Mouse (Mus musculus) heart, embryonic 11.5 days (tissue): ENCODE measurements at regions not wholly inside any gene's neighbourhood (a gene's known extent, or its start where the extent isn't known, plus 50 kb on each side); places are given as distances from the start of the nearest gene placed in this dataset.
"Not testable (repeated sequence)": the region's sequence is repeated elsewhere in the genome, so short reads cannot be mapped to it uniquely, and the experiment has no call there.

Experiments used
- ATAC-seq: fragments of 200-750 bp; cut with Nextera tagmentation; replicated peaks from 2 replicates; pipeline ENCODE4 v1.8.0; 2017; ENCODE audit warnings: moderate library complexity; ENCODE audit not compliant: insufficient number of reproducible peaks, low FRiP score, low TSS enrichment
- H3K27ac ChIP-seq: fragments of 300-500 bp; sonication (generic); 2 replicates; pipeline ENCODE4 v1.5.1; 2014; ENCODE audit warnings: mild to moderate bottlenecking, low read depth, low read length
- H3K27me3 ChIP-seq: fragments of 300-500 bp; sonication (generic); 2 replicates; pipeline ENCODE4 v1.6.1; 2014; ENCODE audit warnings: mild to moderate bottlenecking, low read length, mixed read lengths; ENCODE audit not compliant: control insufficient read depth, insufficient read depth
- H3K36me3 ChIP-seq: fragments of 300-500 bp; sonication (generic); 2 replicates; pipeline ENCODE4 v1.6.1; 2014; ENCODE audit warnings: mild to moderate bottlenecking, low read length, moderate library complexity, mixed read lengths; ENCODE audit not compliant: control insufficient read depth, insufficient read depth
- H3K4me1 ChIP-seq: fragments of 300-500 bp; sonication (generic); 2 replicates; pipeline ENCODE4 v1.6.1; 2014; ENCODE audit warnings: low read length; ENCODE audit not compliant: control insufficient read depth, insufficient read depth
- H3K4me2 ChIP-seq: fragments of 300-500 bp; sonication (generic); 2 replicates; pipeline ENCODE4 v1.6.1; 2014; ENCODE audit warnings: mild to moderate bottlenecking, moderate library complexity
- H3K4me3 ChIP-seq: fragments of 300-500 bp; sonication (generic); 2 replicates; pipeline ENCODE4 v1.5.1; 2014; ENCODE audit warnings: low read depth, low read length
- H3K9ac ChIP-seq: fragments of 300-500 bp; sonication (generic); 2 replicates; pipeline ENCODE4 v1.6.1; 2014; ENCODE audit warnings: mild to moderate bottlenecking, low read depth, low read length, moderate library complexity
- H3K9me3 ChIP-seq: fragments of 300-500 bp; sonication (generic); replicated peaks from 2 replicates; pipeline ENCODE4 v1.6.1; 2016; ENCODE audit warnings: low read length; ENCODE audit not compliant: control insufficient read depth
- WGBS: fragments of 180-500 bp; shearing (Covaris S2); extraction: QIAGEN DNeasy Blood & Tissue Kit; methylation state at CpG from one replicate; pipeline ENCODE4 v1.1.7; 2014; ENCODE audit not compliant: insufficient replicate concordance; 5-methylcytosine and 5-hydroxymethylcytosine counted together

DNA sequence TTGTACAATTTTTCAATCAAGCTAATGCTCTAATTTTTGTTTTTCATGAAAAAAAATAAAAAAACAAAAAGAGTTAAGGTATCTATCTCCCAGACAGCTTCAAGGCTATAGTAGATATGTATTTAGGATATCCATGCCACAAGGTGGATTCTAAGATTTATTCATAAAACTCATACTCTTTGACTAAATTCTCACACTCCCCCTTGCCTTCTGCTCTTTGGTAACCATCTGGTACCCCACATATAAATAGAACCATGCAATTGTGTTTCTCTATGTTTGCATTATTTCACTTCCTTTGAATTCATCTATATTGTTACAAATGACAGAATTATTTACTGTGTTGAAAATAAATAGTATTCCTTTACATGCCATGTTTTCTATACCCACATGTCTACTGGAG is 287.2 kb downstream of the Gm11232 start:
- no peak overlapping the region for H3K27ac ChIP-seq
- ATAC-seq, result no peak
- H3K9me3 ChIP-seq, result no peaks in the 10 kb centered on the region
- no peaks in the 10 kb centered on the region for H3K36me3 ChIP-seq
- H3K4me1 ChIP-seq, result no peaks in the 10 kb centered on the region
- H3K9ac ChIP-seq, result no peak overlapping the region
- H3K4me3 ChIP-seq, result no peak overlapping the region
- no peak overlapping the region for H3K4me2 ChIP-seq
- no peaks in the 10 kb centered on the region for H3K27me3 ChIP-seq

DNA sequence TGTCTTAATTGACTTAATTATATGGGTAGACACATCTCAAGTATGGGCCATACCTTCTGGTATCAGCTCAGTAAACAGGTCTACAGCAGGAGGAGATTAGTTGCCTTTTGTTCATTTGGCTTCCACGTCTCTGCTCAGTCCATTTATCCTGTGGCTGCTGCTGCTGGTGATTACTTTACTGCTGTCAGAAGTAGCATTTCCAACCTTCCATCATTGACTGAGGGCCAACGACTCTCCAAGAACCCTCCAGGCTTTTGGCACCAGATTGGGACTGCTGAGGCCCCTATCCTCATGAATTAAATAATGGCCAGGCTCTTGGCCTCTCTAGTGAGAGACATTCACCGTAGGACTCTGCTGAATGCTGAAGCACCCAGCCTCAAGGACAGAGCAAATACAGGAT is 303.0 kb downstream of the Gm11232 start:
- no peaks in the 10 kb centered on the region for H3K27me3 ChIP-seq
- no peaks in the 10 kb centered on the region for H3K4me1 ChIP-seq
- no peaks in the 10 kb centered on the region for H3K9me3 ChIP-seq
- no peak overlapping the region for H3K27ac ChIP-seq
- no peak for ATAC-seq
- no peak overlapping the region for H3K4me3 ChIP-seq
- H3K36me3 ChIP-seq, result no peaks in the 10 kb centered on the region
- 58% methylated on average over 3 of the region's 3 CpGs for WGBS
- H3K4me2 ChIP-seq, result no peak overlapping the region
- no peak overlapping the region for H3K9ac ChIP-seq

DNA sequence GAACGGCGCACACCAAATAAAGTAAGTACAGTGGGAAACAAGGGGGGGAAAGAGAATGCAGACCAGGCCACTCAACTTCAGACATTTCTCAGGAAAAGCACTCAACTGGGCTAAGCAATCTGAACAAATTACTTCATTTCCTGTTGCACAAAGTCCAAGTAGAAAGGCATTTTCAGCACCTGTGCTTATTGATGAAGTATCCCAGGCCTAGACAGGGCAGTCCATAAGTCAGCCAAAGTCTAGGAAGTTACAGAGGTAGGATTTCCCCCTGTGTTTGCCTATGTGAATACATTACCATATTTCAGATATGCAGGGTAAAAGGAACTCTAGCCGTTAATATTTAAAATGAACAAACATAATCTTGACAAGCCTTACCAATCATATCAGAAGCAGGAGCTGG is 304.3 kb downstream of the Gm11232 start:
- H3K9ac ChIP-seq, result no peak overlapping the region
- H3K36me3 ChIP-seq, result no peaks in the 10 kb centered on the region
- ATAC-seq, result no peak
- no peaks in the 10 kb centered on the region for H3K27me3 ChIP-seq
- H3K4me1 ChIP-seq, result no peaks in the 10 kb centered on the region
- H3K27ac ChIP-seq, result no peak overlapping the region
- no peak overlapping the region for H3K4me2 ChIP-seq
- H3K9me3 ChIP-seq, result no peaks in the 10 kb centered on the region
- H3K4me3 ChIP-seq, result no peak overlapping the region
- 66% methylated on average over 3 of the region's 3 CpGs for WGBS

DNA sequence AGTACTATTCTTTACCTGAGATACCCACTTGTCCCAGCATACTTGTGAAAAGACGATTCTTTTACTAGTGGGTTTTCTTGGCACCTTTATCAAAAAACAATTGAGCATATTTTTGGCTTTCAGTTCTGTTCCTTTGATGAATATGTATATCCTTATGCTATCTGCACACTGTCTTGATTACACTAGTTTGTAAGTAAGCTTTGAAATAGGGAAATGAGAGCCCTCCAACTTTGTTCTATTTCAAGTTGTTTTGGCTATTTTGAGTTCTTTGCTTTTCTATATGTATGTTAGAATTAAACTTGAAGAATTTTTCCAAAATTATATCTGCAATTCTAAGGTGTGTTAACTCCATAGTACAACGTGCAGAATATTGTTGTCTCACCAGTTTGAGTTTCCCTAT is 311.3 kb downstream of the Gm11232 start:
- Histone ChIP-seq H3K27me3 (no peaks in the 10 kb centered on the region), H3K4me2 (no peak overlapping the region), H3K36me3 (no peaks in the 10 kb centered on the region), H3K4me3 (no peak overlapping the region), H3K27ac (no peak overlapping the region), H3K9me3 (no peaks in the 10 kb centered on the region), H3K9ac (no peak overlapping the region), H3K4me1 (no peaks in the 10 kb centered on the region)
- WGBS, result 83% methylated on average over 2 of the region's 2 CpGs
- no peak for ATAC-seq

DNA sequence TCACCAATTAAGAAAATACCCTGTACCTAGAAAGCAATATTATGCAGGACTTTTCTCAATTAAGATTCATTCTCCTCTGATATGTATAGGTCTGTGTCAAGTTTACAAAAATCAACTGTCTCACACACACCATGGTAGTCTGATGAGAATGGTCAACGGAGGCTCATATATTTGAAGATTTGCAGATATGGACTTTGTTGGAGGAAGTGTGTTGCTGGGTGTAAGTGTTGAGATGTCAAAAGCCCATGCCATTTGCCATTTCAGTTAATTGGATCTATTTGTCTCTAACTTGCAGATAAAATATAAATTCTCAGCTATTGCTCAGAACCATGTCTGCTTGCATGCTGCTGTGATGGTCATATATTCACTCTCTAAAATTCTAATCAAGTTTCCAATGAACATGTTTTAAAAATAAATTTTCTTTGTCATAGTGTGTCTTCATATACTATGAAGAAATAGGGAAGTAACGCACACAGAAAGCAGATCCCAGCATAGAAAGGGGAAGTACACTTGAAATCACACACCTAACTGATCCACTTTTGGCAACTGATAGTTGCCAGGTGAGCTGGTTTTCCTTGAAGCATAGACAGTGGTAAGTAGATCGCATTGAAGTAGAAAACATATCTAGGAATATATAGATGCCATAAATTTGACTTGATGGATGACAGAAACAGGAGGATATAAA is 326.4 kb downstream of the Gm11232 start:
- Histone ChIP-seq H3K4me1 (no peaks in the 10 kb centered on the region), H3K27me3 (no peaks in the 10 kb centered on the region), H3K4me2 (no peak overlapping the region), H3K9me3 (no peaks in the 10 kb centered on the region), H3K36me3 (no peaks in the 10 kb centered on the region), H3K4me3 (no peak overlapping the region), H3K9ac (no peak overlapping the region), H3K27ac (no peak overlapping the region)
- WGBS, result 87% methylated on average over 3 of the region's 3 CpGs
- no peak for ATAC-seq

DNA sequence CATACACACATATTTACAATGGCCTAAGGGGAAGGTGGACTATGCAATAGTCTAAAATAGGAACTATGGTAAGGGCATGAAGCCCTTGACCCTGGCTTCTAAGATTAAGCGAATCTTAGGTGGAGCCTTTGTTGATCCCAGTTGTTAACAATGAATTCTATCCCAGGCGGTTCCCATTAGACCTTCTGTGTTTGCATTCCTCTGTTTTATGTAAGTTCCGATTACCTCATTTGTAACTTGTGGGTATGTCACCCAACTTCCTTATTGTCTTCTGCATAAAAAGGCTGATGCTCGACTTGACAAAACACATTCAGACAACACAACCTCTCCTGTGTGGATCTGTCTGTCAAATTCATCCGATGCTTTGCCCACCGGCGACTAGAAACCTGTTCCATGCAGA is 335.6 kb downstream of the Gm11232 start:
- WGBS, result 81% methylated on average over 7 of the region's 7 CpGs
- not testable (repeated sequence) for H3K9me3 ChIP-seq, H3K36me3 ChIP-seq, ATAC-seq, H3K4me2 ChIP-seq, H3K4me3 ChIP-seq, H3K9ac ChIP-seq, H3K27ac ChIP-seq, H3K4me1 ChIP-seq, H3K27me3 ChIP-seq

DNA sequence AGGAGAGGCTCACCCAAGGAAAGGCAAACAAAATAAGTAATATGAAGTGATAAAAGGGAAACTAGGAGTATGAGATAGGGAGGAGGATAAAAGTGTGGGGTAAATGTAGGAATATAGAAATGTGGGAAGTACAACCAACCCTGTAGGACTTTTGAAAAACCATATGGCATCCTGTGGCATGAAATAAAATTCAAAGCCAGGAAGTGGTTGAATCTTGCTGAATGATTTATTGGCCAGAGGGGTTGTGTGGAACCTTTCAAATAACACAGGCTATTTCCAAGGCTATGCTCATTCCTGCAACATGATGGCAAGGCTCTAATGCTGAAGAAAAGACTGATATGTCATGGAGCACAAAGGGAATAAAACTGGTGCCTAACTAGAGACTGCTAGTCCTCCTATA is 347.9 kb downstream of the Gm11232 start:
- no peaks in the 10 kb centered on the region for H3K36me3 ChIP-seq
- no peak for ATAC-seq
- no peaks in the 10 kb centered on the region for H3K9me3 ChIP-seq
- no peaks in the 10 kb centered on the region for H3K27me3 ChIP-seq
- H3K4me3 ChIP-seq, result no peak overlapping the region
- no peak overlapping the region for H3K9ac ChIP-seq
- no peak overlapping the region for H3K27ac ChIP-seq
- no peak overlapping the region for H3K4me2 ChIP-seq
- H3K4me1 ChIP-seq, result no peaks in the 10 kb centered on the region

DNA sequence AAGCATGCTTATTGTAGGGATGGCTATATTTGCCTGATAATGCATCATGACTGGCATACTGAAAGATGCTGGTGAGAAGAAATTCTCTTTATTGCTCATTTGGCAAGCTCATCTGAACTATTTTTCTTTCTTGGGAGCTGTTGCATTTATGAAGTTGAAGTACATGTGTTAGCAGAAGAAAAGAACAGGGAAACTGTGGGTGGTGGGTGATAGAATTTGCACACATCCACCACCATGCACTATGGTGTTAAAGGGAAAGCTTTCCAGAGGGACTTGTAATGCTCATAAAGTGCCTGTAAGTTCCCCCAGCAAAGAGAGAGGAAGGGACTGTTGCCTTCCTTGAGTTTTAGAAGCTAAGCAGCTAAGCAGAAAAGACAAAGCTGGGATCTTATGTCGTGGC is 367.3 kb downstream of the Gm11232 start:
- no peak overlapping the region for H3K4me3 ChIP-seq
- no peak overlapping the region for H3K4me2 ChIP-seq
- no peaks in the 10 kb centered on the region for H3K36me3 ChIP-seq
- H3K9me3 ChIP-seq, result no peaks in the 10 kb centered on the region
- no peak overlapping the region for H3K9ac ChIP-seq
- H3K27me3 ChIP-seq, result no peaks in the 10 kb centered on the region
- no peaks in the 10 kb centered on the region for H3K4me1 ChIP-seq
- WGBS, result 71% methylated on average over 1 of the region's 1 CpGs
- H3K27ac ChIP-seq, result no peak overlapping the region
- no peak for ATAC-seq

DNA sequence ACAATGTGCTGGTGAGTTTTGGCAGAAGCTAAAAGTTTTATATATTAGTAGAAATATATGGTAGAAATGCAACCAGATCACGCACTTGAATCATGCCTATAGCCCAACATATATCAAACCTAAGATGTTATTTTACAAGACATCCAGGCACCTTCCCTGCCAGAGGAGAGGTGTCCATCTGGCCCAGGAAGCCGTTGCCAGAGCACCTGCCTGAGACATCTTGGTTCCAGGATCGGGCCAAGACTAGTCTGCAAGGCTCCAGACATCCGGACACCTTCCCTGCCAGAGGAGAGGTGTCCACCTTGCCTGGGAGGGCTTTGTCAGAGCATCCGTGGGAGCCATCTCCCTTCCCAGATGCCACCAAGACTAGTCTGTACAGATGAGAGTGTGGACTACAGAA is 388.5 kb downstream of the Gm11232 start:
- H3K9me3 ChIP-seq, result no peaks in the 10 kb centered on the region
- no peak overlapping the region for H3K4me3 ChIP-seq
- no peak for ATAC-seq
- H3K27me3 ChIP-seq, result no peaks in the 10 kb centered on the region
- H3K36me3 ChIP-seq, result no peaks in the 10 kb centered on the region
- no peak overlapping the region for H3K27ac ChIP-seq
- no peak overlapping the region for H3K9ac ChIP-seq
- no peaks in the 10 kb centered on the region for H3K4me1 ChIP-seq
- WGBS, result 78% methylated on average over 5 of the region's 5 CpGs
- no peak overlapping the region for H3K4me2 ChIP-seq
